Mouse (Mus musculus) right cerebral cortex, postnatal 14 days (tissue): Measurements from ENCODE around the gene Arid3a.

Experiments used
- DNase-seq: peaks from one replicate; pipeline ENCODE4 v3.0.0; 2022

Gene Arid3a

DNA sequence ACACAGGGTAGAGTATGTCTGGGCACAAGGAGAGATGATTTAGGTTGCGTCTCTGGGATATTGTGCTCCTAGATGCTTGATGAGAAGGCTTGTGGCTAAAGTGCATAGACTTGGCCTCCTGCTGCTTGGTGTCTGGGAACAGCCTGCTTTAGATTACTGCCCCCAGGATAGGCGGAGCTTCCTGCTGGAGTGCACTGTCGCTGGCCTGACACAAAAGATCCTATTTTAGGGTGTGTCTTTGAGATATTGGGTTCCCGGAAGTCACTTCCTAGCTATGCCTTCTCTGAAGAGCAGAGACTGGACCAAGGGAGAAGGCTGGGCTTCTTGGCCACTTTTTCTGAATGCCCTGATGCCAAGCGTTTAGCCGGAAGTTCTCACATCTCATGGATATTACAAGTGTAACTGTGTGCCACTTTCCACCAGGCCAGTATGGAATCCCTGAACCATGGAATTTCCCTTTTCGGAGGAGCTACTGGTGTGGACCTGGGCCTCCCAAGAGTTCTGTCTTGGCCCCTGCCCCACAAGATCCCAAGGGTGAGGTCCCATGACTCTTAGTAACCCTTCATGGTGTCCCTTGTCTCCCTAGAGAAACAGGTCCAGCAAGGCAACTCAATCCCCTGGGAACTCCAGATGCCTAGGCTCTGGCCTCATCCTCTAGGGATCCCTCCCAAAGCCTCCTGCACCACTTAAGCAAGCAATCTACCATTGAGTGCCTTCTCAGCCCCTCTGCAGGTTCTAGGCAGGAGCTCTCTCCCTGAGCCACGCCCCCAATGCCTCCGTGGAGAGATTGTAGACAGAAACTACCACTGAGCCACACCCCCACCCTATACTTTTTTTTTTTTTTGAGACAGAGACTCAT, 76.8 kb downstream of the Arid3a start:
- DNase-seq: no peak

DNA sequence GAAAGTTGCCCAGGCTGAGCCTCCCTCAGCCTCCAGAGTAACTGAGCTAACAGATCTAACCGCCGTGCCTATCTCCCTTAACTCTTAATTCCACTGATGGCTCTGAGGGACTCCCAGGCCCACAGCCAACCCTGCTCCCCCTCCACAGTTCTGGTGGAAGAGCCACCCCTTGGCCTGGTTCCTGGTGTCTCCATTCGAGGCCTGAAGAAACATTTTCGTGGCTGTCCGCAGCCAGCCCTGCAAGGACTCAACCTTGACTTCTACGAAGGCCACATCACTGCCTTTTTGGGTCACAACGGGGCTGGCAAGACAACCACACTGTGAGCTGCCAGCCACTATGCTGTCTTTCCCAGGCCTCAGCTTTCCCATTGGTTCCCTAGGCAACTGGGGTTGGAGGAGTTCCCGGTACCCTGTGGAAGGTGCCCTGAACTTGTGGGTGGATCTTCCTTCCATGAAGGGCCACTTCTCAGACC, 77.4 kb downstream of the Arid3a start:
- no peak for DNase-seq
